Mouse (Mus musculus): ENCODE measurements around the gene Oat. TPM values are rescaled to one million over a fixed set of nuclear protein-coding genes. Genes with fewer than 3 reads are reported as not detected.
A peak's percentile ranks its signal among the peaks of the same experiment; 100 is the strongest.

Oat gene
- polyA plus RNA-seq, 1 experiment from 2014 or later, result 80.3 TPM

- no peak overlapping the region for H3K27ac ChIP-seq (ENCODE audit: low read depth, low read length)
- H3K9ac ChIP-seq (replicated peaks; ENCODE audit: low read depth, low read length), result no peak overlapping the region
- no peak overlapping the region; the same call in 1 of the 2 replicates for H3K4me3 ChIP-seq (ENCODE audit: low read depth, low read length)
- H3K4me2 ChIP-seq (ENCODE audit: low read depth, low read length), result no peak overlapping the region; the same call in 1 of the 2 replicates
- H3K9me3 ChIP-seq (ENCODE audit: control insufficient read depth, low read length), result no peaks in the 10 kb centered on the region
- H3K36me3 ChIP-seq (ENCODE audit: control insufficient read depth, insufficient read depth, low read length), result no peaks in the 10 kb centered on the region
- 62% methylated on average over 4 of the region's 4 CpGs for WGBS
- no peaks in the 10 kb centered on the region for H3K4me1 ChIP-seq (ENCODE audit: control insufficient read depth, insufficient read depth, low read length)
- no peak for ATAC-seq (ENCODE audit: low read depth)
- H3K27me3 ChIP-seq (ENCODE audit: control insufficient read depth, insufficient read depth, low read length), result no peaks in the 10 kb centered on the region
Observed at GRCm38 (mm10) chr7:132576891-132577290, 693 bp upstream of the Oat start.

- Histone ChIP-seq H3K27ac (ENCODE audit: low read depth, low read length) (peak overlapping the region; percentile 86), H3K36me3 (ENCODE audit: control insufficient read depth, insufficient read depth, low read length) (no peaks in the 10 kb centered on the region), H3K9ac (replicated peaks; ENCODE audit: low read depth, low read length) (peak overlapping the region; percentile 65), H3K27me3 (ENCODE audit: control insufficient read depth, insufficient read depth, low read length) (no peaks in the 10 kb centered on the region), H3K9me3 (ENCODE audit: control insufficient read depth, low read length) (no peaks in the 10 kb centered on the region), H3K4me1 (ENCODE audit: control insufficient read depth, insufficient read depth, low read length) (no peaks in the 10 kb centered on the region), H3K4me3 (ENCODE audit: low read depth, low read length) (peak overlapping the region; percentile 56), H3K4me2 (ENCODE audit: low read depth, low read length) (peak overlapping the region; percentile 72)
- peak; percentile 93 for ATAC-seq (ENCODE audit: low read depth)
- under 1% methylated on average over 9 of the region's 13 CpGs for WGBS
Observed at GRCm38 (mm10) chr7:132575623-132576022, 575 bp downstream of the Oat start.

GRCm38 (mm10) chr7:132574646-132575045, 1.6 kb downstream of the Oat start:
- H3K9me3 ChIP-seq (ENCODE audit: control insufficient read depth, low read length), result no peaks in the 10 kb centered on the region
- H3K9ac ChIP-seq (replicated peaks; ENCODE audit: low read depth, low read length), result no peak overlapping the region
- no peak overlapping the region for H3K27ac ChIP-seq (ENCODE audit: low read depth, low read length)
- no peaks in the 10 kb centered on the region for H3K36me3 ChIP-seq (ENCODE audit: control insufficient read depth, insufficient read depth, low read length)
- no peaks in the 10 kb centered on the region for H3K27me3 ChIP-seq (ENCODE audit: control insufficient read depth, insufficient read depth, low read length)
- no peak overlapping the region for H3K4me3 ChIP-seq (ENCODE audit: low read depth, low read length)
- ATAC-seq (ENCODE audit: low read depth), result no peak
- no peaks in the 10 kb centered on the region for H3K4me1 ChIP-seq (ENCODE audit: control insufficient read depth, insufficient read depth, low read length)
- WGBS, result 91% methylated on average over 5 of the region's 5 CpGs
- H3K4me2 ChIP-seq (ENCODE audit: low read depth, low read length), result no peak overlapping the region

- no peak for ATAC-seq (ENCODE audit: low read depth)
- Histone ChIP-seq H3K9ac (replicated peaks; ENCODE audit: low read depth, low read length) (no peak overlapping the region), H3K4me3 (ENCODE audit: low read depth, low read length) (no peak overlapping the region), H3K9me3 (ENCODE audit: control insufficient read depth, low read length) (no peaks in the 10 kb centered on the region), H3K27me3 (ENCODE audit: control insufficient read depth, insufficient read depth, low read length) (no peaks in the 10 kb centered on the region), H3K4me2 (ENCODE audit: low read depth, low read length) (no peak overlapping the region), H3K36me3 (ENCODE audit: control insufficient read depth, insufficient read depth, low read length) (no peaks in the 10 kb centered on the region), H3K27ac (ENCODE audit: low read depth, low read length) (no peak overlapping the region; the same call in 1 of the 2 replicates), H3K4me1 (ENCODE audit: control insufficient read depth, insufficient read depth, low read length) (no peaks in the 10 kb centered on the region)
- 41% methylated on average over 6 of the region's 6 CpGs for WGBS
Observed at GRCm38 (mm10) chr7:132573205-132573604, 3.0 kb downstream of the Oat start.

- H3K36me3 ChIP-seq (ENCODE audit: control insufficient read depth, insufficient read depth, low read length), result no peaks in the 10 kb centered on the region
- no peak overlapping the region for H3K4me2 ChIP-seq (ENCODE audit: low read depth, low read length)
- no peaks in the 10 kb centered on the region for H3K9me3 ChIP-seq (ENCODE audit: control insufficient read depth, low read length)
- no peak for ATAC-seq (ENCODE audit: low read depth)
- H3K27me3 ChIP-seq (ENCODE audit: control insufficient read depth, insufficient read depth, low read length), result no peaks in the 10 kb centered on the region
- H3K4me1 ChIP-seq (ENCODE audit: control insufficient read depth, insufficient read depth, low read length), result no peaks in the 10 kb centered on the region
- H3K9ac ChIP-seq (replicated peaks; ENCODE audit: low read depth, low read length), result no peak overlapping the region
- 81% methylated on average over 3 of the region's 3 CpGs for WGBS
- H3K27ac ChIP-seq (ENCODE audit: low read depth, low read length), result no peak overlapping the region; the same call in 1 of the 2 replicates
- no peak overlapping the region for H3K4me3 ChIP-seq (ENCODE audit: low read depth, low read length)
Observed at GRCm38 (mm10) chr7:132572738-132573137, 3.5 kb downstream of the Oat start.

GRCm38 (mm10) chr7:132571481-132571880, 4.7 kb downstream of the Oat start:
- Histone ChIP-seq H3K27ac (ENCODE audit: low read depth, low read length) (no peak overlapping the region), H3K4me2 (ENCODE audit: low read depth, low read length) (no peak overlapping the region)
- WGBS, result 84% methylated on average over 8 of the region's 8 CpGs

GRCm38 (mm10) chr7:132570071-132570470, 6.1 kb downstream of the Oat start:
- ATAC-seq (ENCODE audit: low read depth), result no peak
- Histone ChIP-seq H3K4me2 (ENCODE audit: low read depth, low read length) (no peak overlapping the region), H3K27me3 (ENCODE audit: control insufficient read depth, insufficient read depth, low read length) (no peaks in the 10 kb centered on the region), H3K9me3 (ENCODE audit: control insufficient read depth, low read length) (no peaks in the 10 kb centered on the region), H3K4me3 (ENCODE audit: low read depth, low read length) (no peak overlapping the region), H3K36me3 (ENCODE audit: control insufficient read depth, insufficient read depth, low read length) (no peaks in the 10 kb centered on the region), H3K27ac (ENCODE audit: low read depth, low read length) (no peak overlapping the region), H3K9ac (replicated peaks; ENCODE audit: low read depth, low read length) (no peak overlapping the region), H3K4me1 (ENCODE audit: control insufficient read depth, insufficient read depth, low read length) (no peaks in the 10 kb centered on the region)
- WGBS, result 84% methylated on average over 5 of the region's 5 CpGs

More at GRCm38 (mm10) chr7:132571481-132571880, 4.7 kb downstream of the Oat start:
- Histone ChIP-seq H3K4me1 (ENCODE audit: control insufficient read depth, insufficient read depth, low read length) (no peaks in the 10 kb centered on the region), H3K36me3 (ENCODE audit: control insufficient read depth, insufficient read depth, low read length) (no peaks in the 10 kb centered on the region), H3K27me3 (ENCODE audit: control insufficient read depth, insufficient read depth, low read length) (no peaks in the 10 kb centered on the region), H3K9me3 (ENCODE audit: control insufficient read depth, low read length) (no peaks in the 10 kb centered on the region), H3K4me3 (ENCODE audit: low read depth, low read length) (no peak overlapping the region), H3K9ac (replicated peaks; ENCODE audit: low read depth, low read length) (no peak overlapping the region)
- ATAC-seq (ENCODE audit: low read depth), result no peak

- Histone ChIP-seq H3K9ac (replicated peaks; ENCODE audit: low read depth, low read length) (no peak overlapping the region), H3K27ac (ENCODE audit: low read depth, low read length) (no peak overlapping the region), H3K9me3 (ENCODE audit: control insufficient read depth, low read length) (no peaks in the 10 kb centered on the region), H3K4me3 (ENCODE audit: low read depth, low read length) (no peak overlapping the region), H3K4me2 (ENCODE audit: low read depth, low read length) (no peak overlapping the region), H3K27me3 (ENCODE audit: control insufficient read depth, insufficient read depth, low read length) (no peaks in the 10 kb centered on the region), H3K4me1 (ENCODE audit: control insufficient read depth, insufficient read depth, low read length) (no peaks in the 10 kb centered on the region), H3K36me3 (ENCODE audit: control insufficient read depth, insufficient read depth, low read length) (0 out of 2 replicates have a peak, but pooled peaks cover 4% of the 10 kb centered on the region)
- no peak for ATAC-seq (ENCODE audit: low read depth)
- WGBS, result 82% methylated on average over 6 of the region's 6 CpGs
Observed at GRCm38 (mm10) chr7:132568817-132569216, 7.4 kb downstream of the Oat start.

- no peak overlapping the region for H3K4me3 ChIP-seq (ENCODE audit: low read depth, low read length)
- H3K9me3 ChIP-seq (ENCODE audit: control insufficient read depth, low read length), result no peaks in the 10 kb centered on the region
- WGBS, result 67% methylated on average over 1 of the region's 1 CpGs
- peaks cover 24% of the 10 kb centered on the region for H3K36me3 ChIP-seq (ENCODE audit: control insufficient read depth, insufficient read depth, low read length)
- H3K4me2 ChIP-seq (ENCODE audit: low read depth, low read length), result no peak overlapping the region
- no peak overlapping the region for H3K27ac ChIP-seq (ENCODE audit: low read depth, low read length)
- H3K9ac ChIP-seq (replicated peaks; ENCODE audit: low read depth, low read length), result no peak overlapping the region
- H3K27me3 ChIP-seq (ENCODE audit: control insufficient read depth, insufficient read depth, low read length), result no peaks in the 10 kb centered on the region
- H3K4me1 ChIP-seq (ENCODE audit: control insufficient read depth, insufficient read depth, low read length), result no peaks in the 10 kb centered on the region
- ATAC-seq (ENCODE audit: low read depth), result no peak
Observed at GRCm38 (mm10) chr7:132565831-132566230, 10.4 kb downstream of the Oat start.

All from neural tube, embryonic 14.5 days (tissue).